Mouse (Mus musculus) granulocyte monocyte progenitor cell, adult 5-6 weeks (primary cell): Measurements from ENCODE around the gene Gm1113. TPM values are rescaled to one million over a fixed set of nuclear protein-coding genes. Genes with fewer than 3 reads are reported as not detected.

ENCODE experiments used
- ATAC-seq: replicated peaks from 2 replicates; pipeline ENCODE4 v1.8.0; 2016; ENCODE audit warnings: mild to moderate bottlenecking, moderate TSS enrichment, inconsistent platforms; ENCODE audit not compliant: poor library complexity, severe bottlenecking
- total RNA-seq, 2 experiments: library from RNA; stranded (forward) in 1 of 2; stranded (reverse) in 1 of 2; fragments of 200-712, 200-1000 nt in 1 of 2; fragments of >200 nt in 1 of 2; fragmentation: Nextera tagmentation in 1 of 2; gene quantifications; 2 replicates each; pipeline ENCODE4 v1.2.3; 2014 to 2017

Gene Gm1113
- total RNA-seq, 2 experiments from 2014 or later = not detected

- ATAC-seq = no peak
Observed at GRCm38 (mm10) chr9:35529796-35530195, 11.7 kb upstream of the Gm1113 start.

DNA sequence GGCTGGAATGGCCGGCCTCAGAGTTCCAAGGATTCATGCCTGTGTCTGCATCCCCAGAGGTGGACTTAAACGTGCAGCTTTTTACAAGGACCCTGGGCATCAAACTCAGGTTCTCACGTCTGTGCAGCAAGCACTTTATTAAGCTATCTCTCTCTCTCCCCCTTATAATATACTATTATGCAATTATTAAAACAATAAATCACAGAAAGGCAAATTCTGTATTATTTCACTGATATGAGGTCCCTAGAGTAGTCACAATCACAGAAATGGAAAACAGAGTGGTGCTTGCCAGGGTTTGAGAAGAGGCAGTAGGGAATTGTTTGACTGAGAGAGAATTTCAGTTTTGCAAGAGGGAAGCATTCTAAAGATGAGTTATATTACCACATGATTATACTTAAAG, 11.1 kb upstream of the Gm1113 start:
- no peak for ATAC-seq

DNA sequence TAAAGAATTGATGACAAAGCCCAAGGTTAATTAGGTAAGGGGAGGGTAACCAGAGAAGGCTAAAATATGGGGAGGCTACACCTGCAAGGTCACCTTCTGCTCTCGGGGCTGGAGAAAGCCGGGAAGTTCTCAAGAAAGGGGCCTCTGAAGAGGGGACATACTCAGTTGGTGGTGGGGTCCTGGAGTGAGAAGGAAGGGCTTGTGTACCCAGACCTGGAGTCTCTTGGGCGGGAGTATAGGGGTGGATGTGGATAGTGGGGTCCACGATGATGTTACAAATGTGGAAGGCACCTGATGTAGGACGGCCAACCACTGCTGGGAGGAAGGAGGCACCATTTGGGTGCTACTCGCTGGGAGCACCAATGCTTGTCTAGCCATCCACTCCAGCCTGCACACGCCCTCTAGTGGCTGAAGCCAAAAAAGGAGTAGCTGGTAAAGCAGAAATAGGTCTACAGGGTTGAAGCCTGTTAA, 5.9 kb upstream of the Gm1113 start:
- ATAC-seq = peak; percentile 92

- no peak for ATAC-seq
Observed at GRCm38 (mm10) chr9:35523541-35523940, 5.5 kb upstream of the Gm1113 start.

DNA sequence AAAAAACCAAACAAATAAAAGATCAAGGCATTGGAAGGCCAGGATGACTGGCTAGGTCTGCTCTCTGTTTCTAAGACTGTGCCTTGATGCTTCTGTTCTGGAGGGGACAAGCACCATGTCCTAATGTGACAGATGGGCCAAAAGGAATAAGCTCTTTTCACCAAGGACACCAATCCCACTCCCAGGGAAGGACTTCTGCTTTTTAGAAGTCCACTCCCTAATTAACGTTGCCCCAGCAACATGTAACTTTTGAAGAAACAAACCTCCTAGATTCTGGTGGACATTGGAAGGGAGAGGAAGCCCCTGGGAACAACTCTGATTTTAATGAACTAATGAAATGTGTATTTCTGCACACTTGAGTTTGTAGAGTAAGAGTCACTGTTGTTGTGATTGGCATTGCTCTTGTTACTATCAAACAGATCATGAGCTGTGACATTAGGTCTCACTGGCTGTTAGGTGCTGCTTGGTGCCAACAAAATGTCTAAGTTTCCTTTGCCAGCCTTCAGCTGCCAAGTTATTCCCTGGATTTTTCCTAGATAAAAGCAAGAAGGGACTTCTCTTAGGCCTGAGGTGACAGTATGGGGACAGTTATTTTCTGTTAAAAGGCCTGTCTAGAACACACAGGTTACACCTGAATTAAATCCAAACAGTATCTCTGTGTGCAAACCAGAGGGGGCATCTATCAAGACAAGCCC, 4.9 kb upstream of the Gm1113 start:
- ATAC-seq = no peak

- no peak for ATAC-seq
Observed at GRCm38 (mm10) chr9:35522241-35522640, 4.2 kb upstream of the Gm1113 start.

DNA sequence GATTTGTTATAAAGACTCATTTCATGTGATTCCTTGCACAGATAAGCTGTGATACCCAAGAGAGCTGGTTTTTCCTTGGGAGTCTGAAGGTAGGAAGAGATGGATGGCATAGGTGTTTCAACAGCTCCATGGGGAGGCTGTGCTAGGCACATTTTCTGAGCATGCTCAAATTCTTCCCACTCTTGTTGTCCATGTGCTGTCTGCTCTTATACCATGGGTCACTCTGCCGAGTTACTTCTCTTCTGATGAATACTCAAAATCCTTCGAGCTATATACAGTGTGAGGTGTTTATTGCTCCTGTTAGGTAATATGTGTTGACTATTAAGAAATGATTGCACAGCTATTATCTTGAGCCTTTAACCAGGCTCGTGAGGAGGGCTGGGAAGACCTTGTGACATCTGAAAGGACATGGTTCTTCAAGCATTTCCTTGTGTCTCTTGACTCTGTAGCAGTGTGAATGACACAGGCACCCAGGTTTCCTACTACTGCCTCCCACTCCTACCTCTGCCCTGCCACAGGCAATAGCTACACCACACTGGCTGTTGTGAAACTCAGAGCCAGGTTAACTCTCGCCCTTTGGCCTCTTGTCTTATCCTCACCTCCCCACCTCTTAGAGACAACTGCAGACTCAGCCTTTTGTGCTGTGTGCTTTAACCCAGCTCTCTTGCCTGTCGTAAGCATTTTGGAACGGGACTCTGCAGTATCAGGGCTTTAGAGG, 2.7 kb upstream of the Gm1113 start:
- no peak for ATAC-seq

GRCm38 (mm10) chr9:35516711-35517110, 1.4 kb downstream of the Gm1113 start:
- ATAC-seq = no peak

- no peak for ATAC-seq
Observed at GRCm38 (mm10) chr9:35516182-35516581, 1.9 kb downstream of the Gm1113 start.

- ATAC-seq = no peak
Observed at GRCm38 (mm10) chr9:35513900-35514299, 4.2 kb downstream of the Gm1113 start.

DNA sequence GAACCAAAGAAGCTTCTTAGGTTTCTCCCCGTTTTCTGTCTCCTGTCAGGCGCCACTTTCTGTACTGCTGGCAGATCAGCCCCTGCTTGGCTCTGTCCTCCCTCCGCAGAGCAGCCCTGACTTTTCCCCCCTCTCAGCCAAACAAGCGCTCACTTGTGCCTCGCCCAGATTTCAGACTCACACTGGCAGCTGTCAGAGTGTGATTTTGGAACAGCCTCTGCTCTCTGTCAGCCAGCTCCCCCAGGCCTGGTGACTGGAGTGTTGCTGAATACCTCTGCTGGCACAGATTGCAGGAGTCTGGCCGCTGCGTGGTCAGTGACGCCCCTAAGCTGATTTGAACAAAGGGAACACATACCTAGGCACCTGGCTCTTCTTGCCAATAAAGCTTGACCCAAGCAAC, 9.8 kb downstream of the Gm1113 start:
- no peak for ATAC-seq

DNA sequence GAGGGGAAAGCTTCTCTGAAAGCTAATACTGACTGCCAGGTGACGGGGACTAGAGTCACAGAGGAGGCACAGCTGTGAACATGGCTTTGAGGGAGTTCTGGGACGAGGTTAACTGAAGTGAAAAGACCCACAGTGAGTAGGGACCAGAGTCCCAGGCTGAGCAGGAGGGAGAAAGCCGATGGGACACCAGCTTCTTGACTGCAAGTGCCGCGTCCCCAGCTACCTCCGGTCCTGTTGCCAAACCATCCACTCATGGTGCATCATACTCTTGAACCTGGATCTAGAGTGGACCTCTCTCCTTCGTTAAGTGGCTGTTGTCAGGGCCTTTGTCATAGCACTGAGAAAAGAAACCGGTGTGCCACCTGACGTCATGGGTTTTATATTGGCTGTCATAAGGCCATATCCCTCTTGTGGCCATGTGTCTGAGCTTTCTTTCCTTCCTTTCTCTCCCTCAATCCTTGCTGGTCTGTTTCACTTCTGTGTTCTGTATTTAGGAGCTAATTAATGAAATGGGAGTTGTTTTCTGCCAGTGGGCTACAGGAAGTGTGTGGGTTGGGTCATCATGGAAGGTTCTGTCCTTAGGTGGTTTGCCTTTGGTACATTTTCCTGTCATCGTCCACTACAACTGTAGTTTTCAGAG, 15.6 kb downstream of the Gm1113 start:
- ATAC-seq = peak; percentile 80

DNA sequence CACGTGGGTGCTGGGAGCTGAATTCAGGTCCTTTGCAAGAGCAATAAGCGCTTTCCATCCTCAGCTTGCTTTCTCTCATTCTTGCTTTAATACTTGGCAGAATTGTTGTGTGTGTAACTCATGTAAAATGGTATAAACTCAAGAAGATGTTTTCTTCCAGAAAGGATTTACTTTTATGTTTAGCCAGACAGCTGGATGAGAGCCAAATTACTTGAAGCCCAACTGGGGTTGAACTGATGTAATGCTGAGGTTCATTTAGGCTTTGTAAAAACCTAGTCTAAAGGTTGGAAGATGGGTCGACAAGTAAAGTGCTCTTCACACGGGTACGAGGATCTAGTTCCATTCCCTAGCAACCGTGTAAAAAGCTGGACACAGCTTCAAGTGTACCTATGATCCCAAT, 18.1 kb downstream of the Gm1113 start:
- no peak for ATAC-seq

GRCm38 (mm10) chr9:35495471-35495870, 22.6 kb downstream of the Gm1113 start:
- peak; percentile 84 for ATAC-seq

GRCm38 (mm10) chr9:35494937-35495336, 23.1 kb downstream of the Gm1113 start:
- no peak for ATAC-seq

- no peak for ATAC-seq
Observed at GRCm38 (mm10) chr9:35493733-35494092, 24.4 kb downstream of the Gm1113 start.

- no peak for ATAC-seq
Observed at GRCm38 (mm10) chr9:35493033-35493732, 24.9 kb downstream of the Gm1113 start.

- ATAC-seq = no peak
Observed at GRCm38 (mm10) chr9:35491109-35491866, 26.8 kb downstream of the Gm1113 start.

DNA sequence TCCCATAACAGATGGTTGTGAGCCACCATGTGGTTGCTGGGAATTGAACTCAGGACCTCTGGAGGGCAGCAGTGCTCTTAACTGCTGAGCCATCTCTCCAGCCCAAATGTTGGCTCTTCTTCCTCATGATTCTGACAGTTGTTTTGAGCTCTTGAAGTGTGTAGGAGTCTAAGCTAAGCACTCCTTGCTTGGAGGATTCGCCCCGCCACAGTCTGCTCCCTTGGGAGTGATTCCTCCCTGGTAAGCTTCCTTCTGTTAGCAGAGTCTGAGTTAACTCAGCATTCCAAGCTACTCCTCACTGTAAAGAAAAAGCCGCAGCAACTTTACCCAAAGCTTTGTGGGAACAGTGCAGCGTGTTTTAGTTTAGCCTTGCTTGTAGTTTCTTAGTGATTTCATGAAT, 29.6 kb downstream of the Gm1113 start:
- no peak for ATAC-seq

DNA sequence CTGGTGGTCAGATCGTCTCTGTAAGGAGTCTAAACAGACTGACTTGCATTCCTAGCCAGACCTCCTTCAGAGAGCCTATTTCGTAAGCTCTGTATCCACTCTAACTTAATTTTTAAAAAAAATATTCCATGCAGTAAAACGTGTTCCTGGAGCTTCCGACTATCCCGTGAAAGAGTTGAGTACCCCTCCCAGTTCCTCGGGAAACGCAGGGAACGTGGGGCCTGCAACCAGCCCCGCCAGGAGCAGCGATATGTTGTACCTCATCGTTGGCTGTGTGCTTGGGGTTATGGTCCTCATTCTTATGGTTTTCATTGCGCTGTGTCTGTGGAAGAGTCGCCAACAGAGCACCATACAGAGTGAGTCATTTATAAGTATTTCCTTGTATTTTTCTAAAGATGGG, 31.5 kb downstream of the Gm1113 start:
- ATAC-seq = no peak
